Mouse (Mus musculus) gonadal fat pad, adult 2 months (tissue): Measurements from ENCODE around the gene Dlx6. TPM values are rescaled to one million over a fixed set of nuclear protein-coding genes. Genes with fewer than 3 reads are reported as not detected.

Experiments
- polyA plus RNA-seq: library from polyadenylated mRNA; depleted of rRNA; stranded (reverse); fragments of >200 nt; gene quantifications from 2 replicates; pipeline ENCODE4 v1.2.3, GENCODE M21; 2012; rRNA removed

The Dlx6 gene
- polyA plus RNA-seq, 1 experiment: not detected

Other genes starting within 250 kb of the Dlx6 start
- 0.09 and 0.14 TPM in 2 replicates for gene Dlx5, start 18.8 kb downstream of the Dlx6 start, polyA plus RNA-seq
- gene Sdhaf3, start 92.7 kb downstream of the Dlx6 start, polyA plus RNA-seq: 0.74 and 0.79 TPM in 2 replicates